Mouse (Mus musculus) liver, embryonic 16.5 days (tissue): ENCODE measurements around the gene Mbnl1. TPM values are rescaled to one million over a fixed set of nuclear protein-coding genes. Genes with fewer than 3 reads are reported as not detected.

ENCODE experiments used
- ATAC-seq: fragments of 200-750 bp; cut with Nextera tagmentation; 2 replicates; pipeline ENCODE4 v1.8.0; 2017; ENCODE audit warnings: low read depth, mild to moderate bottlenecking, moderate number of reproducible peaks, moderate library complexity
- H3K27ac ChIP-seq: fragments of 300-500 bp; sonication (generic); 2 replicates; pipeline ENCODE4 v1.5.1; 2014; ENCODE audit warnings: mild to moderate bottlenecking, low read length
- H3K27me3 ChIP-seq: fragments of 300-500 bp; sonication (generic); 2 replicates; pipeline ENCODE4 v1.6.1; 2014; ENCODE audit warnings: low read depth, low read length, mixed read lengths; ENCODE audit not compliant: control insufficient read depth, insufficient read depth
- H3K36me3 ChIP-seq: fragments of 300-500 bp; sonication (generic); 2 replicates; pipeline ENCODE4 v1.6.1; 2014; ENCODE audit warnings: mild to moderate bottlenecking; ENCODE audit not compliant: control insufficient read depth, insufficient read depth
- H3K4me1 ChIP-seq: fragments of 300-500 bp; sonication (generic); 2 replicates; pipeline ENCODE4 v1.6.1; 2014; ENCODE audit warnings: low read depth, low read length, mixed read lengths; ENCODE audit not compliant: control insufficient read depth
- H3K4me2 ChIP-seq: fragments of 300-500 bp; sonication (generic); 2 replicates; pipeline ENCODE4 v1.6.1; 2014; ENCODE audit warnings: low read depth, low read length, mixed read lengths
- H3K4me3 ChIP-seq: fragments of 300-500 bp; sonication (generic); 2 replicates; pipeline ENCODE4 v1.5.1; 2014; ENCODE audit warnings: low read depth, mild to moderate bottlenecking, low read length
- H3K9ac ChIP-seq: fragments of 300-500 bp; sonication (generic); 2 replicates; pipeline ENCODE4 v1.6.1; 2014; ENCODE audit warnings: low read depth, low read length
- H3K9me3 ChIP-seq: fragments of 300-500 bp; sonication (generic); replicated peaks from 2 replicates; pipeline ENCODE4 v1.6.1; 2016; ENCODE audit warnings: low read length; ENCODE audit not compliant: control insufficient read depth
- whole genome bisulfite sequencing: fragments of 180-500 bp; shearing (Covaris S2); extraction: QIAGEN DNeasy Blood & Tissue Kit; methylation state at CpG from one replicate; pipeline ENCODE4 v1.1.7; 2014; ENCODE audit not compliant: insufficient replicate concordance; 5-methylcytosine and 5-hydroxymethylcytosine counted together
- polyA plus RNA-seq: library from polyadenylated mRNA; unstranded; fragments of >200 nt; fragmentation: Nextera tagmentation; extraction: Ambion mirVana; gene quantifications from 2 replicates; pipeline ENCODE4 v1.2.1, GENCODE M21; 2015

Mbnl1 gene
- polyA plus RNA-seq, 1 experiment from 2014 or later, result 88.7 TPM

DNA sequence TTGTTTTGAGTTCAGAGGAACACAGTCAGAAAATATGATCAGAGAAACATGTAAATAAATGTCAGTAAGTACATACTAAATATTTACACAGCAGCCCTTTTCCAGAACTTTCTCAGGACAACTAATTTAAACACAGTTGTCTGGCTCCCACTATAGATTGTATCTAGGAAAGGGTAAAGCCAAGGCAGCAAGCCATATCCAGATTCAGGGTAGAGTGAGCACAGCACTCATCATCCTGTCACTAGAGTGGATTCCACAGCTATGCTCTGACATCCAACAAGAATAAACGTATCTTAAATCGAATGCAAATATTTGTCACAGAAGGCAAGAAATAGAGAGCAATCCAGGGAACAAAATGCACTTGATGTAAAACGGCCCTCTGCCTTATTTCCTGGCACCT lies 165.9 kb downstream of the Mbnl1 start:
- Histone ChIP-seq H3K9me3 (no peaks in the 10 kb centered on the region), H3K9ac (no peak overlapping the region), H3K4me2 (no peak overlapping the region), H3K27me3 (no peaks in the 10 kb centered on the region), H3K36me3 (no peaks in the 10 kb centered on the region), H3K4me1 (no peaks in the 10 kb centered on the region), H3K27ac (no peak overlapping the region), H3K4me3 (no peak overlapping the region)
- ATAC-seq, result no peak
- 65% methylated on average over 3 of the region's 3 CpGs for WGBS

DNA sequence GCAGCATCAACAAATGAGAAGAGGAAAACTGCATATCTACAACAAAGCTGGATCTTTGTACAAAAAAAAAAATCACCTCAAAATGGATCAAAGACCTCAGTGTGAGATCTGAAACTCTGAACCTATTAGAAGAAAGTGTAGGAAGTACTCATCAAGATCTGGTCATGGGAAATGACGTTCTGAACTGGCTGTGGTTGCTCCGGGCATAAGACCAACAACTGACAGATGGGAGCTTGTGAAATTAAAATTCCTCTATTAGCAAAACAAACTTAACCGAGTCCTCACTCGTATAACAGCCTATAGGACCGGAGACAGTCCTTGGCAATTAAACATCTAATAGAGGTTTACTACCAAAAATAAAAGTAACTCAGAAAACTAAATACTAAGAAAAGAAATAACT lies 166.5 kb downstream of the Mbnl1 start:
- Histone ChIP-seq H3K4me2 (no peak overlapping the region), H3K4me3 (no peak overlapping the region), H3K9me3 (no peaks in the 10 kb centered on the region), H3K27me3 (no peaks in the 10 kb centered on the region), H3K27ac (no peak overlapping the region), H3K36me3 (no peaks in the 10 kb centered on the region), H3K9ac (no peak overlapping the region), H3K4me1 (no peaks in the 10 kb centered on the region)
- no peak for ATAC-seq
- WGBS, result 56% methylated on average over 5 of the region's 5 CpGs

DNA sequence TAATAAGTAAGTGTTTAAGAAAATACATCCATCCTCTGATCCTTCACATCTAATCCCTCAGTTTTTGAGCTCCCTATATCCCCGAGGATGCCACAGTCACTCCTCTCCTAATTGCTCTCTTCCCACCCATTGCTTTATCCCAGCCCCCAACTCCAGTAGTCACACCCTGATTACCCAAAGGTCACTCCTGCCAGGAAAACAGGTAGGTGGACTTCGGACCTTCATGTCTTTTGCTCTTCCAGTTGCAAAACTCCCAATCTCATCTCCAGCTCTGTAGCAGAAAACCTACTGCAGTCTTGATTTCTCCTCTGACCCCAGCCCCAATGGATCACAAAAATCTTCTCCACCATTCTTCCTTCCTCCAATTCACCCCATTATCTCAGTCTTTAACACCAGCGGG lies 169.6 kb downstream of the Mbnl1 start:
- H3K9me3 ChIP-seq, result no peaks in the 10 kb centered on the region
- no peak for ATAC-seq
- 45% methylated on average over 3 of the region's 3 CpGs for WGBS
- H3K27me3 ChIP-seq, result no peaks in the 10 kb centered on the region
- H3K27ac ChIP-seq, result no peak overlapping the region
- H3K4me3 ChIP-seq, result no peak overlapping the region
- no peak overlapping the region for H3K9ac ChIP-seq
- no peaks in the 10 kb centered on the region for H3K36me3 ChIP-seq
- no peak overlapping the region for H3K4me2 ChIP-seq
- H3K4me1 ChIP-seq, result no peaks in the 10 kb centered on the region

DNA sequence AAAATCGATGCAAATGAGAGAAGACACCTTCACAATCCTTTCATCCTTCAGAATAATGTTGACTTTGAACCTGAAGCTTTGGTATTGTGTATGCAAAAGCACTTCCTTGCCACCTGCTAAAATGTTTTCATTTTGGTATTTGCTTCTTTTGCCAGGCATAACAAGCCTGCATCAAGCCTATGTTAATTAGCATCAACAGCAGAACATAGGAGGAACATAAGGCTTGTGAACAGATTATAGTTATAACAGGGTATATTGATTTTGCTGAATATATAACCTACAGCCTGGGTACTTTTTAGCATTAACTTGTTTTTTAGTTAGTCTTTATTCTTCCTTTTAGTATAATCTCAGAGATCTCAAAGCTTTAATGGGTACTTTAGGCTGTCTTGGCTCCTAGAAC lies 172.9 kb downstream of the Mbnl1 start:
- Histone ChIP-seq H3K4me2 (no peak overlapping the region), H3K27me3 (no peaks in the 10 kb centered on the region), H3K4me3 (no peak overlapping the region), H3K4me1 (no peaks in the 10 kb centered on the region), H3K9ac (no peak overlapping the region), H3K36me3 (no peaks in the 10 kb centered on the region), H3K9me3 (no peaks in the 10 kb centered on the region), H3K27ac (no peak overlapping the region)
- ATAC-seq, result no peak
- 52% methylated on average over 1 of the region's 1 CpGs for WGBS

DNA sequence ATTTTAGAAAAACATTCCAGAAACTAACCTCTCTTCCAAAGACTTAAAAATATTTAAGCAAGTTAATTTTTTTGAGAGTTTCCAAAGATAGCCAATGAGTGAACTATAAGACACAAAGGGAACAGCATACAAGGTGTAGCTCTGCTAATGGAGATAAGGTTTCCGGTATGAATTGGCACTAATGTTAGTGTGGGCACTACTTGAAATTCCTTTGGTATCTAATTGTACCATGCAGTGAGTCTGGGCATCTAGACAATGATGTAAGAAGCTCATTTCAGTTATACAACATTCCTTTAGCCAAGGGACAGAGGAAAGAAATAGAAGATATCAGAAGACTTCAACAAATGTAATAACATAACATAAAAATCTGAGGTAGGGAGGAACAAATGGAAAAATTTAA lies 175.7 kb downstream of the Mbnl1 start:
- no peaks in the 10 kb centered on the region for H3K4me1 ChIP-seq
- no peaks in the 10 kb centered on the region for H3K36me3 ChIP-seq
- no peak overlapping the region for H3K9ac ChIP-seq
- H3K4me2 ChIP-seq, result no peak overlapping the region
- no peaks in the 10 kb centered on the region for H3K9me3 ChIP-seq
- H3K27ac ChIP-seq, result no peak overlapping the region
- no peaks in the 10 kb centered on the region for H3K27me3 ChIP-seq
- H3K4me3 ChIP-seq, result no peak overlapping the region
- ATAC-seq, result no peak
- WGBS, result 50% methylated on average over 1 of the region's 1 CpGs

DNA sequence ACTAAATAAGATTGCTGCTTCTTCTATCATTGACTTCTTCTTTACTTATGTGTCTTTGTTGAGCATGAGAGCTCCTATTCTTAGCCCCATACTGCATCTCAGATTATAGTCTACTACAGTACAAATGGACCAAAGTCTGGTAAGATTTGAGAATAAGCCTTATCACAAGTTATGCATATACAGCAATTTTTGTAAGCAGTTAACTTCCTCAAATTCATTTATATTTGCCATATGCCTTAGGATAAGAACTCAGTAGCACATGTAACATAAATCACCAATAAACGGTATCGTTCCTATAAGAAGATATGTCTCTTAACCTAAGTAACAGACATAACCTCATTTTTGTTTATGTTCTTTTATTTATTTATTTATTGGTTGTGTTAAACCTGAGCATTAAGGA lies 188.1 kb downstream of the Mbnl1 start:
- no peak for ATAC-seq

More for the DNA sequence above, 188.1 kb downstream of the Mbnl1 start:
- no peak overlapping the region for H3K4me2 ChIP-seq
- H3K27me3 ChIP-seq, result no peaks in the 10 kb centered on the region
- H3K27ac ChIP-seq, result no peak overlapping the region
- no peak overlapping the region for H3K4me3 ChIP-seq
- no peak overlapping the region for H3K9ac ChIP-seq
- H3K9me3 ChIP-seq, result no peaks in the 10 kb centered on the region
- H3K36me3 ChIP-seq, result no peaks in the 10 kb centered on the region
- WGBS, result 75% methylated on average over 2 of the region's 2 CpGs
- no peaks in the 10 kb centered on the region for H3K4me1 ChIP-seq
